Mouse (Mus musculus) heart, postnatal 0 days (tissue): Measurements from ENCODE around the gene Ehd1. TPM values are rescaled to one million over a fixed set of nuclear protein-coding genes. Genes with fewer than 3 reads are reported as not detected.

Source experiments
- ATAC-seq: fragments of 200-750 bp; cut with Nextera tagmentation; 2 replicates; pipeline ENCODE4 v1.8.0; 2017; ENCODE audit warnings: low read depth, moderate number of reproducible peaks, moderate library complexity; ENCODE audit not compliant: insufficient read depth
- DNase-seq: peaks from one replicate; pipeline ENCODE4 v3.0.0-alpha.2; 2016; ENCODE audit warnings: low spot score
- H3K27ac ChIP-seq: fragments of 300-500 bp; sonication (generic); 2 replicates; pipeline ENCODE4 v1.5.1; 2014; ENCODE audit warnings: low read depth, mild to moderate bottlenecking
- H3K27me3 ChIP-seq: fragments of 300-500 bp; sonication (generic); 2 replicates; pipeline ENCODE4 v1.6.1; 2014; ENCODE audit warnings: low read length, mixed read lengths; ENCODE audit not compliant: control insufficient read depth, insufficient read depth
- H3K36me3 ChIP-seq: fragments of 300-500 bp; sonication (generic); replicated peaks from 2 replicates; pipeline ENCODE4 v1.6.1; 2014; ENCODE audit warnings: low read length, mixed read lengths; ENCODE audit not compliant: control insufficient read depth, insufficient read depth
- H3K4me1 ChIP-seq: fragments of 300-500 bp; sonication (generic); 2 replicates; pipeline ENCODE4 v1.6.1; 2014; ENCODE audit warnings: antibody characterized with exemption; ENCODE audit not compliant: control insufficient read depth, insufficient read depth
- H3K4me2 ChIP-seq: fragments of 300-500 bp; sonication (generic); 2 replicates; pipeline ENCODE4 v1.6.1; 2014; ENCODE audit warnings: low read depth, mild to moderate bottlenecking, low read length, moderate library complexity
- H3K4me3 ChIP-seq: fragments of 300-500 bp; sonication (generic); 2 replicates; pipeline ENCODE4 v1.5.1; 2014; ENCODE audit warnings: low read depth, low read length
- H3K9ac ChIP-seq: fragments of 300-500 bp; sonication (generic); replicated peaks from 2 replicates; pipeline ENCODE4 v1.6.1; 2014; ENCODE audit warnings: low read depth, low read length, mixed read lengths
- H3K9me3 ChIP-seq: fragments of 300-500 bp; sonication (generic); replicated peaks from 2 replicates; pipeline ENCODE4 v1.6.1; 2016; ENCODE audit warnings: low read length; ENCODE audit not compliant: control insufficient read depth
- CTCF ChIP-seq: IDR thresholded peaks from 2 replicates; pipeline ENCODE4 v1.5.1; 2016; ENCODE audit warnings: antibody characterized with exemption, control low read depth, low read depth
- EP300 ChIP-seq: IDR thresholded peaks from 2 replicates; pipeline ENCODE4 v1.6.1; 2016; ENCODE audit warnings: antibody characterized with exemption, low read depth
- WGBS: fragments of 180-500 bp; shearing (Covaris S2); extraction: QIAGEN DNeasy Blood & Tissue Kit; methylation state at CpG from one replicate; pipeline ENCODE4 v1.1.7; 2014; 5-methylcytosine and 5-hydroxymethylcytosine counted together
- polyA plus RNA-seq: library from polyadenylated mRNA; unstranded; fragments of >200 nt; fragmentation: Nextera tagmentation; extraction: Ambion mirVana; gene quantifications from 2 replicates; pipeline ENCODE4 v1.2.1, GENCODE M21; 2015
- total RNA-seq: library from RNA; depleted of rRNA; stranded (reverse); fragments of >200 nt; gene quantifications from 2 replicates; pipeline ENCODE4 v1.2.3, GENCODE M21; 2014; ENCODE audit warnings: low replicate concordance

Gene Ehd1
- total and polyA plus RNA-seq, 2 experiments from 2014 or later: 60.3 to 127 TPM

DNA sequence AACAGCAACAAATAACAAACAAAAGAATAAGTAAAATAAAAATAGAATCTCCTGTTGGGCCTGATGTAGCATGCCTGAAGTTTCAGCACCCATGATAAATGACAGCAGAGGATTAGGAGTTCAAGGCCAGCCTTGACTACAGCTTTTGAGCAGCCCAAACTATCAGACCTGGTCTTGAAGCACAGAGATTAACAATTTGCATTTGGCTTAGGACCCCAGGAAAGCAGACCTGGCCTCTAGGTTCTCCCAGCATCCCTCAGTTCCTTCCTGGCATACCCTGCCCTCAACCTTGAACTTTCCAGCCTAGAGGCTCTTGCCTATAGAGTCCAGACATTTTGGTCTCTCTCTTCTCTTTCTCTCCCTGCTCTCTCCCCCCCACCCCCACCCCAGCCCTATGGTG is 37.8 kb upstream of the Ehd1 start:
- Histone ChIP-seq H3K9me3 (no peaks in the 10 kb centered on the region), H3K4me1 (peaks cover 21% of the 10 kb centered on the region), H3K27me3 (no peaks in the 10 kb centered on the region), H3K4me2 (no peak overlapping the region), H3K27ac (no peak overlapping the region), H3K4me3 (no peak overlapping the region), H3K9ac (no peak overlapping the region), H3K36me3 (peaks cover 2% of the 10 kb centered on the region; the same call in 1 of the 2 replicates)
- no peak for DNase-seq
- TF ChIP-seq CTCF (no peak), EP300 (no peak)
- ATAC-seq: no peak

GRCm38 (mm10) chr19:6240136-6240535 is 36.4 kb upstream of the Ehd1 start:
- Histone ChIP-seq H3K36me3 (peaks cover 9% of the 10 kb centered on the region), H3K4me2 (no peak overlapping the region), H3K9ac (no peak overlapping the region), H3K4me1 (peaks cover 11% of the 10 kb centered on the region), H3K27me3 (no peaks in the 10 kb centered on the region), H3K9me3 (no peaks in the 10 kb centered on the region), H3K27ac (no peak overlapping the region), H3K4me3 (no peak overlapping the region)
- no peak for TF ChIP-seq EP300
- no peak for TF ChIP-seq CTCF
- WGBS: 23% methylated on average over 1 of the region's 1 CpGs
- DNase-seq (no peak), ATAC-seq (no peak)

DNA sequence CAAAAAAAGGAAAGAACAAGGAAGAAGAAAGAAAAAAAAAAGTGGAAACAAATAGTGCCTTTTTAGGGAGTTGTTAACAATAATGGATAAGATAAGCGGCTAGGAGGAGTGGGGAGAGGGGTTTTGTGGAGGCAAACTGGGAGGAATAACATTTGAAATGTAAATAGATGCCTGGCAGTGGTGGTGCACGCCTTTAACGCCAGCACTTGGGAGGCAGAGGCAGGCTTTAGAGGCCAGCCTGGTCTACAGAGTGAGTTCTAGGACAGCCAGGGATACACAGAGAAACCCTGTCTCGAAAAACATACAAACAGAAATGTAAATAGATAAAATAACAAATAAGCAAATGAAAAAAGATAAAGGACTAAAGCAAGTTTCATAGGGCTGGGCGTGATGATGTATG is 35.8 kb upstream of the Ehd1 start:
- DNase-seq: no peak
- 31% methylated on average over 5 of the region's 5 CpGs for whole genome bisulfite sequencing
- H3K9ac ChIP-seq: no peak overlapping the region
- TF ChIP-seq CTCF (no peak), EP300 (no peak)
- H3K4me2 ChIP-seq: peak overlapping the region; percentile 33; the same call in 1 of the 2 replicates
- no peak overlapping the region for H3K27ac ChIP-seq
- no peaks in the 10 kb centered on the region for H3K27me3 ChIP-seq
- H3K4me1 ChIP-seq: peaks cover 10% of the 10 kb centered on the region
- no peaks in the 10 kb centered on the region for H3K9me3 ChIP-seq
- no peak for ATAC-seq
- H3K36me3 ChIP-seq: peaks cover 11% of the 10 kb centered on the region
- no peak overlapping the region; the same call in 1 of the 2 replicates for H3K4me3 ChIP-seq

GRCm38 (mm10) chr19:6241274-6242107 is 35.0 kb upstream of the Ehd1 start, which contains the start of gene Atg2a:
TSS of gene Atg2a (plus strand) at chr19:6241668.
- ATAC-seq (peak; percentile 94), DNase-seq (peak; percentile 100)
- Histone ChIP-seq H3K4me1 (peaks cover 10% of the 10 kb centered on the region), H3K27me3 (no peaks in the 10 kb centered on the region), H3K27ac (peak within 1 kb of the TSS; percentile 89), H3K9ac (peak within 1 kb of the TSS; percentile 85), H3K9me3 (no peaks in the 10 kb centered on the region), H3K4me3 (peak within 1 kb of the TSS; percentile 80), H3K36me3 (peaks cover 19% of the 10 kb centered on the region), H3K4me2 (peak within 1 kb of the TSS; percentile 82)
- no peak; the same call in 1 of the 2 replicates for TF ChIP-seq CTCF
- peak; percentile 75; the same call in 1 of the 2 replicates for TF ChIP-seq EP300
- under 1% methylated on average over 55 of the region's 55 CpGs for WGBS

DNA sequence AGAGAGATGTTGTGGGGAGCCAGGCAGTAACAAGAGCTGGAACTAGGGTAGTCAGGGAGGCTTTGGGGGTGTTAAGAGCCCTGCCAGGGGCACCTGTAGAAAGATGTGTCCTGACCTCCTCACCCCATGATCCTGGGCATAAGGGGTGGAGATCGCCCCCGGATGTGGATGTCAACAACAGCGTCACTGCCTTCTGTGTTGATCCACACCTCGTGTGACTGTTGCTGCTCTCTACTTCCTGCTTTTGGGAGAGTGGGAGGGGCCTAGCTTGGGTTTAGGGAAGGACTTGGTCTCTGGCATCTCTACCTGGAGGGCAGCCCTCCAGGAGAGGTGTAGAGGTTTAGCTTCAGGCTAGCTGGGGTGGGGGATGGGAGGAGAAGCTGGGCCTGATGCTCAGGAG is 34.2 kb upstream of the Ehd1 start:
- Histone ChIP-seq H3K4me2 (peak overlapping the region; percentile 82), H3K27ac (peak overlapping the region; percentile 89), H3K27me3 (no peaks in the 10 kb centered on the region), H3K4me1 (peaks cover 10% of the 10 kb centered on the region), H3K4me3 (peak overlapping the region; percentile 80), H3K9me3 (no peaks in the 10 kb centered on the region), H3K9ac (peak overlapping the region; percentile 85), H3K36me3 (peaks cover 27% of the 10 kb centered on the region)
- whole genome bisulfite sequencing: 1% methylated on average over 4 of the region's 4 CpGs
- TF ChIP-seq CTCF: no peak
- no peak for TF ChIP-seq EP300
- DNase-seq (peak; percentile 43), ATAC-seq (peak; percentile 13)
